Mouse (Mus musculus): Measurements from ENCODE around the gene Glrp1.

DNA sequence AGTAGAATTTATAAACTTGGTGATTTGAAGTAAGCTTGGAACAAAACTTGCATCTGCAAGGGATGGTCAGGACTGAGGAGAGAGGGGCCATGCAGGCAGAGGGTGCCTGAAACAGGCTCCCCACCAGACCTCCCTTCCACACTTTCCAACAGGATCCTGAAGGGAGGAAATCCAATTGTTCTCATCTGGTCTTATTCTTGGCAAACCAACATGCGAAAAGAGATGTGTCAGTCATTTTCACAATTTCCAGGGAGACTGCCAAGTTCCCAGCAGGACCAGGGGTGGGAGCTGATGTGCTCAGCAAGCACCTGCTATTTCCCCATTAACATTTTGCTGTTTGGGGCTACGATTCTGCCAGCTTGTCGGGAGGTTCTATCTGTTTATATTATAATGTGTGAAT, 30.0 kb upstream of the Glrp1 start:
- TF ChIP-seq CTCF (conservative IDR thresholded peaks at IDR 0.05; ENCODE audit: low read length) (no peak), NANOG (IDR thresholded peaks at IDR 0.05; ENCODE audit: borderline replicate concordance, low read length) (no peak), POU5F1 (IDR thresholded peaks at IDR 0.05; ENCODE audit: borderline replicate concordance, low read length) (no peak)
